Mouse (Mus musculus) ES-E14 (cell line): Measurements from ENCODE around the gene Mcpt1. TPM values are rescaled to one million over a fixed set of nuclear protein-coding genes. Genes with fewer than 3 reads are reported as not detected.
"Not testable (repeated sequence)": the region's sequence is repeated elsewhere in the genome, so short reads cannot be mapped to it uniquely, and the experiment has no call there.

Source experiments
- DNase-seq: peaks from one replicate; pipeline ENCODE4 v3.0.0-alpha.2; 2013; ENCODE audit warnings: low read depth, low spot score
- H3K27ac ChIP-seq: 2 replicates; pipeline ENCODE4 v1.5.1; 2012; ENCODE audit warnings: low read depth, mild to moderate bottlenecking, low read length, moderate library complexity, mixed read lengths; ENCODE audit not compliant: poor library complexity, insufficient read depth, severe bottlenecking
- H3K36me3 ChIP-seq: 2 replicates; pipeline ENCODE4 v1.6.1; 2012; ENCODE audit warnings: mild to moderate bottlenecking, low read length, moderate library complexity, mixed read lengths; ENCODE audit not compliant: control insufficient read depth, poor library complexity, insufficient read depth, severe bottlenecking
- H3K4me1 ChIP-seq, 2 experiments: fragments of 150-350 bp in 1 of 2; sonication (generic) in 1 of 2; 2 replicates each; pipeline ENCODE4 v1.6.1; 2012; ENCODE audit warnings: low read length in 2 of 2, mild to moderate bottlenecking in 1 of 2, mixed read lengths in 1 of 2; ENCODE audit not compliant: control insufficient read depth in 2 of 2, insufficient read depth in 2 of 2, poor library complexity in 1 of 2
- H3K4me3 ChIP-seq, 2 experiments: fragments of 150-350 bp in 1 of 2; sonication (generic) in 1 of 2; 2 replicates each; pipeline ENCODE4 v1.5.1; 2012; ENCODE audit warnings: low read length in 2 of 2, low read depth in 1 of 2, mild to moderate bottlenecking in 1 of 2, mixed read lengths in 1 of 2; ENCODE audit not compliant: insufficient read depth in 1 of 2, poor library complexity in 1 of 2, severe bottlenecking in 1 of 2
- H3K9ac ChIP-seq: 2 replicates; pipeline ENCODE4 v1.6.1; 2012; ENCODE audit warnings: low read depth, mild to moderate bottlenecking, low read length, mixed read lengths; ENCODE audit not compliant: poor library complexity, insufficient read depth, severe bottlenecking
- H3K9me3 ChIP-seq: fragments of 150-350 bp; sonication (generic); 2 replicates; pipeline ENCODE4 v1.6.1; 2012; ENCODE audit warnings: low read depth, mild to moderate bottlenecking, low read length; ENCODE audit not compliant: control insufficient read depth, insufficient read depth
- CHD2 ChIP-seq: IDR thresholded peaks from 2 replicates; pipeline ENCODE4 v1.6.1; 2014; ENCODE audit warnings: mild to moderate bottlenecking, low read depth, low read length, inconsistent platforms
- HCFC1 ChIP-seq: IDR thresholded peaks from 2 replicates; pipeline ENCODE4 v1.6.1; 2012; ENCODE audit warnings: low read length, inconsistent platforms, borderline replicate concordance; ENCODE audit not compliant: insufficient read depth
- MAFK ChIP-seq: IDR thresholded peaks from 2 replicates; pipeline ENCODE4 v1.6.1; 2014; ENCODE audit warnings: mild to moderate bottlenecking, low read depth, low read length, inconsistent platforms; ENCODE audit not compliant: insufficient read depth
- ZC3H11A ChIP-seq: IDR thresholded peaks from 2 replicates; pipeline ENCODE4 v1.6.1; 2012; ENCODE audit warnings: low read depth, mild to moderate bottlenecking, inconsistent platforms, low read length, borderline replicate concordance
- ZNF384 ChIP-seq: IDR thresholded peaks from 2 replicates; pipeline ENCODE4 v1.6.1; 2012; ENCODE audit warnings: low read depth, low read length, inconsistent platforms
- in situ Hi-C, 2 experiments: fragments of 600-800 bp; cut with MboI; formaldehyde crosslinking; loops; one replicate each; pipeline ENCODE4 v1.15.1; 2025; ENCODE audit warnings: low sequenced_read_pairs in 2 of 2, inconsistent platforms in 1 of 2; ENCODE audit not compliant: unreplicated experiment in 2 of 2
- total RNA-seq: library from RNA; depleted of rRNA; stranded (reverse); fragments of 300-350 nt; gene quantifications from 2 replicates; pipeline ENCODE4 v1.2.3, GENCODE M21; 2012; rRNA removed

Mcpt1 gene
- total RNA-seq = not detected in 2 replicates

- in situ Hi-C loops, H3K36me3 ChIP-seq, H3K4me3 ChIP-seq, H3K9me3 ChIP-seq, H3K9ac ChIP-seq, H3K27ac ChIP-seq, DNase-seq, H3K4me1 ChIP-seq: not testable (repeated sequence)
These were observed at the start of gene Mcpt1 for GRCm38 (mm10) chr14:56017671-56018070. TSS of gene Mcpt1 (plus strand) at chr14:56017971.

- H3K9me3 ChIP-seq, in situ Hi-C loops, H3K4me1 ChIP-seq, H3K9ac ChIP-seq, H3K4me3 ChIP-seq, H3K27ac ChIP-seq, DNase-seq, H3K36me3 ChIP-seq: not testable (repeated sequence)
These were observed 30.3 kb upstream of the Mcpt1 start for GRCm38 (mm10) chr14:55987464-55987863.

- Histone ChIP-seq H3K4me3 (no peak overlapping the region), H3K4me1 (no peaks in the 10 kb centered on the region), H3K27ac (no peak overlapping the region), H3K36me3 (no peaks in the 10 kb centered on the region), H3K9ac (no peak overlapping the region), H3K9me3 (no peaks in the 10 kb centered on the region)
- in situ Hi-C loops = no loop called here
- DNase-seq = no peak
- no peak for TF ChIP-seq HCFC1
- no peak for TF ChIP-seq ZNF384
- no peak for TF ChIP-seq ZC3H11A
- TF ChIP-seq MAFK = no peak
- no peak for TF ChIP-seq CHD2
These were observed 4.6 kb upstream of the Mcpt1 start for GRCm38 (mm10) chr14:56013147-56013546.

GRCm38 (mm10) chr14:56013924-56014323 is 3.8 kb upstream of the Mcpt1 start:
- in situ Hi-C loops = no loop called here
- DNase-seq = no peak

GRCm38 (mm10) chr14:56019446-56019845 is 1.7 kb downstream of the Mcpt1 start:
- no peaks in the 10 kb centered on the region for H3K36me3 ChIP-seq
- no peaks in the 10 kb centered on the region for H3K9me3 ChIP-seq
- no peak for DNase-seq
- no peak for TF ChIP-seq ZC3H11A
- no peak for TF ChIP-seq MAFK
- no peak for TF ChIP-seq CHD2
- no peak for TF ChIP-seq HCFC1
- no peak for TF ChIP-seq ZNF384
- no peak overlapping the region for H3K4me3 ChIP-seq
- H3K4me1 ChIP-seq = no peaks in the 10 kb centered on the region
- in situ Hi-C loops = no loop called here
- H3K27ac ChIP-seq = no peak overlapping the region
- H3K9ac ChIP-seq = no peak overlapping the region

More at GRCm38 (mm10) chr14:56013924-56014323, 3.8 kb upstream of the Mcpt1 start:
- TF ChIP-seq ZC3H11A = no peak
- no peaks in the 10 kb centered on the region for H3K9me3 ChIP-seq
- H3K4me1 ChIP-seq = no peaks in the 10 kb centered on the region
- no peaks in the 10 kb centered on the region for H3K36me3 ChIP-seq
- no peak overlapping the region for H3K9ac ChIP-seq
- no peak overlapping the region for H3K4me3 ChIP-seq
- H3K27ac ChIP-seq = no peak overlapping the region

- H3K27ac ChIP-seq, in situ Hi-C loops, H3K9me3 ChIP-seq, DNase-seq, H3K4me1 ChIP-seq, H3K4me3 ChIP-seq, H3K9ac ChIP-seq, H3K36me3 ChIP-seq: not testable (repeated sequence)
These were observed 3.5 kb downstream of the Mcpt1 start for GRCm38 (mm10) chr14:56021305-56021704.

GRCm38 (mm10) chr14:56030395-56030794 is 12.6 kb downstream of the Mcpt1 start, which contains the start of gene Mcpt9:
TSS of gene Mcpt9 (minus strand) at chr14:56030495.
- H3K4me3 ChIP-seq, H3K4me1 ChIP-seq, H3K9me3 ChIP-seq, H3K27ac ChIP-seq, H3K9ac ChIP-seq, DNase-seq, H3K36me3 ChIP-seq, in situ Hi-C loops: not testable (repeated sequence)
